Mouse (Mus musculus) embryonic fibroblast, embryonic 13.5 days (primary cell): Measurements from ENCODE around the gene Cnot4.

Source experiments
- CTCF ChIP-seq: IDR thresholded peaks from 2 replicates; pipeline ENCODE4 v1.5.1; 2011; ENCODE audit warnings: mild to moderate bottlenecking, control low read depth, low read length, moderate library complexity, borderline replicate concordance; ENCODE audit not compliant: insufficient read depth
- POLR2A ChIP-seq: IDR thresholded peaks from 2 replicates; pipeline ENCODE4 v1.6.1; 2011; ENCODE audit warnings: low read depth, mild to moderate bottlenecking, control low read depth, low read length, moderate library complexity

- TF ChIP-seq CTCF = no peak
- TF ChIP-seq POLR2A = no peak
Observed at GRCm38 (mm10) chr6:35102457-35102856, 31.1 kb downstream of the Cnot4 start.
